Mouse (Mus musculus) brain, embryonic 14.5 days (tissue): Measurements from ENCODE around the gene Gm10272.
"Not testable (repeated sequence)": the region's sequence is repeated elsewhere in the genome, so short reads cannot be mapped to it uniquely, and the experiment has no call there.

Experiments used
- CTCF ChIP-seq: fragments of 200-500 bp; IDR thresholded peaks from 2 replicates; pipeline ENCODE4 v1.5.1; 2012; ENCODE audit warnings: inconsistent platforms, mild to moderate bottlenecking, moderate library complexity, borderline replicate concordance; ENCODE audit not compliant: insufficient read depth, insufficient read length; ENCODE audit errors: extremely low read depth
- POLR2A ChIP-seq: fragments of 200-500 bp; IDR thresholded peaks from 2 replicates; pipeline ENCODE4 v1.6.1; 2012; ENCODE audit warnings: mild to moderate bottlenecking, inconsistent platforms, borderline replicate concordance; ENCODE audit not compliant: poor library complexity, insufficient read depth, insufficient read length, severe bottlenecking; ENCODE audit errors: extremely low read depth

- TF ChIP-seq CTCF, POLR2A: not testable (repeated sequence)
These were observed 16.0 kb upstream of the Gm10272 start, which contains the start of gene Gm19402 for GRCm38 (mm10) chr10:77690356-77690807.
